8 mouse cellular contexts compared by ENCODE assay signal in the genomic region with DNA sequence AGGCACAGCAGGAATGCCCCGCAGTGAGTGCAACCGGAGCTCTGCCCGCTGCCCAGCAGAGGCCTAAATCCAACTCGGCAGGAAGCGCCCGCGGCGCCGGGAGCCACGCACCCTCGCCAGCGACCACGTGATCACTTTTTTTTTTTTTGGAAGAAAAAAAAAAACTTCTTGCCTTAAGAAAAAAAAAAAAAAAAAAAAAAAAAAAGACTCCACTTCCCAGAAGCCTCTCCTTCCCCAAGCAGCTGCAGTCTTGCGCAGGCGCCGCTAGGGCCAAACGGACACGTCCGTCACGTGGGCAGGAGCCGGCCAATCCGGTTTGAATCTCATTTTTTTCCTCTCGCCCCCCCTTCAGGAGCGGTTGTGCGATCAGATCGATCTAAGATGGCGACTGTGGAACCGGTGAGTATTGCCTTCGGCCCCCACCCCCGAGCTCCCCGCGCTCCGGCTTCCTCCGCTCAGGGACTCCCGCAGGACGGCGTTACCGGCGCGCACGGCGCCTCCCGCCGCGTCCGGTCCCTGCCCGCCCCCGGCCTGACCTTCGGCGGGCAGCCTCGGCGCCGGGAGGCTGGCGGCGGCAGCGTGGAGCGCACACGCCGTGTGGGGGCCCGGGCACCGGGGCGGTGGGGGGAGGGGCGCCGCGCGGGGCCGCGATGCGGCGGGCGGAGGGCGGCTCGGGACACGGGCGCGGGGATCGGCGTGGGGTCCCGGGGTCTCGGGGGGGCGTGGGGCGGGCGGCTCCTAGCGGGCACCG. TPM values are rescaled to one million over a fixed set of nuclear protein-coding genes. Genes with fewer than 3 reads are reported as not detected.
DNase-seq lines count a peak whose midpoint lies in the region; ATAC-seq and TF ChIP-seq lines count a peak whose summit lies in the region.

No protein-coding gene starts in this region.

- ATAC-seq in embryonic facial prominence, embryonic 14.5 days (ENCODE audit: low read depth): peak; percentile 95
- ATAC-seq in limb, embryonic 13.5 days (ENCODE audit: low FRiP score, low read depth): peak; percentile 95
- peak; percentile 94 for ATAC-seq in midbrain, embryonic 16.5 days

- peak overlapping the region; percentile 98 for H3K9ac ChIP-seq in embryonic facial prominence, embryonic 14.5 days (ENCODE audit: low read depth, low read length)
- H3K9ac ChIP-seq in heart, adult 2 months (ENCODE audit: low read depth, low read length): peak overlapping the region; percentile 92
- peak overlapping the region; percentile 91 for H3K9ac ChIP-seq in limb, embryonic 13.5 days
- peak overlapping the region; percentile 93 for H3K9ac ChIP-seq in midbrain, embryonic 16.5 days (ENCODE audit: low read depth, low read length)

- peak overlapping the region; percentile 97 for H3K4me3 ChIP-seq in embryonic facial prominence, embryonic 14.5 days (ENCODE audit: low read depth, low read length)
- H3K4me3 ChIP-seq in heart, adult 2 months: peak overlapping the region; percentile 92
- H3K4me3 ChIP-seq in limb, embryonic 13.5 days: peak overlapping the region; percentile 94
- H3K4me3 ChIP-seq in midbrain, embryonic 16.5 days (ENCODE audit: low read depth, low read length): peak overlapping the region; percentile 97

- H3K4me2 ChIP-seq in embryonic facial prominence, embryonic 14.5 days (ENCODE audit: low read depth, low read length): peak overlapping the region; percentile 75
- H3K4me2 ChIP-seq in limb, embryonic 13.5 days (replicated peaks): peak overlapping the region; percentile 77
- peak overlapping the region; percentile 91 for H3K4me2 ChIP-seq in midbrain, embryonic 16.5 days (ENCODE audit: low read length)

- H3K27ac ChIP-seq in embryonic facial prominence, embryonic 14.5 days (replicated peaks; ENCODE audit: low read depth, low read length): peak overlapping the region; percentile 96
- peak overlapping the region; percentile 92 for H3K27ac ChIP-seq in heart, adult 2 months
- peak overlapping the region; percentile 96 for H3K27ac ChIP-seq in limb, embryonic 13.5 days
- H3K27ac ChIP-seq in midbrain, embryonic 16.5 days (ENCODE audit: low read length): peak overlapping the region; percentile 98

- DNase-seq in 3T3-L1 (ENCODE audit: low read depth, low spot score): peak; percentile 99
- peak; percentile 79 to 90 for DNase-seq in adrenal gland, postnatal 4 days (ENCODE audit: low spot score in 2 of 2)
- DNase-seq in embryonic facial prominence, embryonic 14.5 days (ENCODE audit: low spot score): peak; percentile 100
- DNase-seq in heart, adult 2 months: peak; percentile 94 to 98
- DNase-seq in kidney, adult 8-10 months: peak; percentile 98 to 99
- DNase-seq in spleen, postnatal 10 days (ENCODE audit: low spot score in 2 of 2): peak; percentile 91 to 98

- no peaks in the 10 kb centered on the region for H3K36me3 ChIP-seq in embryonic facial prominence, embryonic 14.5 days (ENCODE audit: control insufficient read depth, insufficient read depth, low read length)
- H3K36me3 ChIP-seq in heart, adult 2 months (ENCODE audit: control insufficient read depth, insufficient read depth, low read length): peaks cover 19% of the 10 kb centered on the region; the same call in 1 of the 2 replicates
- no peaks in the 10 kb centered on the region for H3K36me3 ChIP-seq in limb, embryonic 13.5 days
- H3K36me3 ChIP-seq in midbrain, embryonic 16.5 days (ENCODE audit: control insufficient read depth, insufficient read depth, low read length): no peaks in the 10 kb centered on the region

- peaks cover 6% of the 10 kb centered on the region for H3K79me2 ChIP-seq in heart, adult 2 months (replicated peaks; ENCODE audit: control insufficient read depth, insufficient read depth, low read length)

- WGBS in embryonic facial prominence, embryonic 14.5 days: 1% methylated on average over 35 of the region's 85 CpGs
- WGBS in heart, adult 2 months: under 1% methylated on average over 82 of the region's 85 CpGs
- WGBS in limb, embryonic 13.5 days: under 1% methylated on average over 65 of the region's 85 CpGs
- under 1% methylated on average over 46 of the region's 85 CpGs for WGBS in midbrain, embryonic 16.5 days

- peaks cover 30% of the 10 kb centered on the region for H3K4me1 ChIP-seq in embryonic facial prominence, embryonic 14.5 days (ENCODE audit: control insufficient read depth, insufficient read depth, low read length)
- H3K4me1 ChIP-seq in heart, adult 2 months (ENCODE audit: control insufficient read depth, insufficient read depth, low read length): peaks cover 7% of the 10 kb centered on the region
- H3K4me1 ChIP-seq in limb, embryonic 13.5 days: peaks cover 39% of the 10 kb centered on the region
- H3K4me1 ChIP-seq in midbrain, embryonic 16.5 days (ENCODE audit: control insufficient read depth, insufficient read depth, low read length): peaks cover 23% of the 10 kb centered on the region

- TF ChIP-seq CTCF in heart, adult 2 months (IDR thresholded peaks at IDR 0.05): peak; percentile 58

- TF ChIP-seq EP300 in heart, adult 2 months (IDR thresholded peaks at IDR 0.05; ENCODE audit: insufficient read depth, low read depth, low read length): peak; percentile 49; the same call in 1 of the 2 replicates

- intact Hi-C loops in heart, adult 2 months (cut with DNase I): loop anchor here (2.0 to 5.0 kb wide), 4 partner anchors 24 to 215 kb away; a partner anchor contains a TSS

- no peaks in the 10 kb centered on the region for H3K27me3 ChIP-seq in embryonic facial prominence, embryonic 14.5 days (replicated peaks; ENCODE audit: control insufficient read depth, insufficient read depth, low read length)
- no peaks in the 10 kb centered on the region for H3K27me3 ChIP-seq in heart, adult 2 months (ENCODE audit: control insufficient read depth, insufficient read depth, low read length)
- H3K27me3 ChIP-seq in limb, embryonic 13.5 days: no peaks in the 10 kb centered on the region
- no peaks in the 10 kb centered on the region for H3K27me3 ChIP-seq in midbrain, embryonic 16.5 days (ENCODE audit: control insufficient read depth, insufficient read depth, low read depth, low read length)

- no peaks in the 10 kb centered on the region for H3K9me3 ChIP-seq in embryonic facial prominence, embryonic 14.5 days (ENCODE audit: control insufficient read depth, low read length)
- H3K9me3 ChIP-seq in limb, embryonic 13.5 days: no peaks in the 10 kb centered on the region
- H3K9me3 ChIP-seq in midbrain, embryonic 16.5 days (replicated peaks; ENCODE audit: control insufficient read depth, low read length, poor library complexity, severe bottlenecking): no peaks in the 10 kb centered on the region

- peak; percentile 94 for TF ChIP-seq POLR2A in heart, adult 2 months (IDR thresholded peaks at IDR 0.05; ENCODE audit: insufficient read depth, low read depth, low read length)

RNA-seq across cellular contexts. Expression of a gene that starts 1.1 kb away (rescaled TPM):
- 100 to 1,000 TPM; 176 to 182 TPM for total RNA-seq in adrenal gland, postnatal 4 days (2021)
- 333 and 352 TPM in 2 replicates for polyA plus RNA-seq in embryonic facial prominence, embryonic 14.5 days (2014; fragmentation: Nextera tagmentation; extraction: Ambion mirVana)
- total RNA-seq in heart, adult 2 months (2021): 100 to 1,000 TPM; 171 to 195 TPM
- polyA plus RNA-seq in heart, adult 2 months (2012; rRNA removed): 56.3 and 128 TPM in 2 replicates
- polyA plus RNA-seq in limb, embryonic 13.5 days (2015; fragmentation: Nextera tagmentation; extraction: Ambion mirVana): 402 TPM in 2 replicates
- polyA plus RNA-seq in midbrain, embryonic 16.5 days (2015; fragmentation: Nextera tagmentation; extraction: Ambion mirVana): 352 and 365 TPM in 2 replicates

RNA-seq across cellular contexts. Expression of a gene that starts 37.8 kb away (rescaled TPM):
- 10 to 100 TPM; 55.8 to 59.4 TPM for total RNA-seq in adrenal gland, postnatal 4 days (2021)
- 45.8 and 46.4 TPM in 2 replicates for polyA plus RNA-seq in embryonic facial prominence, embryonic 14.5 days (2014; fragmentation: Nextera tagmentation; extraction: Ambion mirVana)
- total RNA-seq in heart, adult 2 months (2021): 10 to 100 TPM; 34.5 to 39.1 TPM
- polyA plus RNA-seq in heart, adult 2 months (2012; rRNA removed): 21.3 and 37.3 TPM in 2 replicates
- polyA plus RNA-seq in limb, embryonic 13.5 days (2015; fragmentation: Nextera tagmentation; extraction: Ambion mirVana): 42.6 and 44.0 TPM in 2 replicates
- 49.2 and 50.2 TPM in 2 replicates for polyA plus RNA-seq in midbrain, embryonic 16.5 days (2015; fragmentation: Nextera tagmentation; extraction: Ambion mirVana)

Comparison
In these comparisons a context has a peak if more than half of its experiments do, and no peak if none do; other contexts are left out.
1. Peak in every context shown above with its lines: DNase-seq, ATAC-seq, H3K4me3 ChIP-seq and H3K27ac ChIP-seq.